ENCODE assay signal across 8 mouse cellular contexts in the genomic region with DNA sequence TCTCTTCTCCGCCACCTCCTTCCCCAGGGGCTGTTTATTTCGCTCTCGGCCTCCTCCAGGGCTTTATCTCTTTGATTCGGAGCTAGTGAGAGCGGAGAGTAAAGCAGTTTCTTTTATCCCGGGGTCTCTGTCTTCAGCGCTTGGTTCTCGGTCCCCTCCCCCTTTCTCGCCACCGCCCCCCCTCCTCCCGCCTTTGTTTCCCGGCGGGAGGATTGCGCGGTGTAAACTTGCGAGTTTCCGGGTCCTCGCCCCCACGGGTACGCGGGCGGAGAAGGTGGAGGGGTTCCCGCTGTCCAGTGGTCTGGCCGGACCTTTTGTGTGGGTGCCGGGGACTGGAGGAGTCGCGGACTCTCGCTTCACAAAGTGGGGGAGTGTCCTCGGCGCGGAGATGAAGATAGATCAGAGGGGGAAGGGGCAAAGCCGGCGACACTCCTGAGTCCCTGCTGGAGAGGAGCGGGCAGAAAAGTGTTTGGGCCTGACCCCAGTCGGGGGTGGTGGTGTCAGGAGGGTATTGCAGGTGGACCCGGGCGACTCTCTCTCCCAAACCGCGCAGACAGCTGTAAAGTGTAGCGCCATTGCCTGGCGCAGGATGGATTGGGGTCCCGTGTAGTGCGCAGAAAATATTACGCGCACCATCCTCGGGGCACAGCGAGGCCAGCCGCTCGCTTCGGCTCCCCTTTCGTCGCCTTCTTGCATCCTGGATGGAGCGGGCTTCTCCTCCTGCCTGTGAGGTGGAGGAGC. TPM values are rescaled to one million over a fixed set of nuclear protein-coding genes. Genes with fewer than 3 reads are reported as not detected.
DNase-seq lines count a peak whose midpoint lies in the region; ATAC-seq and TF ChIP-seq lines count a peak whose summit lies in the region.

No protein-coding gene starts in this region.

- H3K9ac ChIP-seq in hindbrain, embryonic 11.5 days (ENCODE audit: low read depth, low read length), result peak overlapping the region; percentile 94
- H3K9ac ChIP-seq in liver, embryonic 16.5 days (ENCODE audit: low read depth, low read length), result peak overlapping the region; percentile 49; the same call in 1 of the 2 replicates
- H3K9ac ChIP-seq in stomach, embryonic 14.5 days (replicated peaks; ENCODE audit: low read depth, low read length), result peak overlapping the region; percentile 69

- ATAC-seq in hindbrain, embryonic 11.5 days (ENCODE audit: low FRiP score), result no peak
- ATAC-seq in liver, embryonic 16.5 days (ENCODE audit: low read depth), result no peak
- ATAC-seq in stomach, embryonic 14.5 days (ENCODE audit: insufficient number of reproducible peaks, insufficient read depth, low FRiP score, low read depth), result no peak

- no peak for TF ChIP-seq POLR2A in testis, adult 2 months (IDR thresholded peaks at IDR 0.05; ENCODE audit: control insufficient read depth, low read depth, low read length)
- no peak for TF ChIP-seq POLR2A in cortical plate, adult 2 months (IDR thresholded peaks at IDR 0.05; ENCODE audit: extremely low read depth, insufficient read depth, low read length)

- H3K4me1 ChIP-seq in testis, adult 2 months (ENCODE audit: control insufficient read depth, insufficient read depth, low read length), result peaks cover 36% of the 10 kb centered on the region
- peaks cover 3% of the 10 kb centered on the region for H3K4me1 ChIP-seq in cortical plate, adult 2 months (ENCODE audit: control insufficient read depth, insufficient read depth, low read length)
- H3K4me1 ChIP-seq in hindbrain, embryonic 11.5 days (replicated peaks; ENCODE audit: control insufficient read depth, insufficient read depth, low read length), result peaks cover 26% of the 10 kb centered on the region
- H3K4me1 ChIP-seq in liver, embryonic 16.5 days (ENCODE audit: control insufficient read depth, low read depth, low read length), result peaks cover 2% of the 10 kb centered on the region; the same call in 1 of the 2 replicates
- peaks cover 23% of the 10 kb centered on the region for H3K4me1 ChIP-seq in stomach, embryonic 14.5 days (ENCODE audit: control insufficient read depth, insufficient read depth, low read length)

- H3K27me3 ChIP-seq in testis, adult 2 months (ENCODE audit: control insufficient read depth, insufficient read depth, low read length), result no peaks in the 10 kb centered on the region
- H3K27me3 ChIP-seq in hindbrain, embryonic 11.5 days (ENCODE audit: control insufficient read depth, insufficient read depth, low read length), result no peaks in the 10 kb centered on the region
- H3K27me3 ChIP-seq in liver, embryonic 16.5 days (ENCODE audit: control insufficient read depth, insufficient read depth, low read depth, low read length), result peaks cover 47% of the 10 kb centered on the region
- H3K27me3 ChIP-seq in stomach, embryonic 14.5 days (ENCODE audit: control insufficient read depth, insufficient read depth, low read length), result no peaks in the 10 kb centered on the region

- peak overlapping the region; percentile 55 for H3K4me2 ChIP-seq in hindbrain, embryonic 11.5 days (replicated peaks; ENCODE audit: low read depth, low read length)
- H3K4me2 ChIP-seq in liver, embryonic 16.5 days (ENCODE audit: low read depth, low read length), result peak overlapping the region; percentile 70
- peak overlapping the region; percentile 99 for H3K4me2 ChIP-seq in stomach, embryonic 14.5 days (replicated peaks; ENCODE audit: low read depth, low read length)

- no peaks in the 10 kb centered on the region for H3K36me3 ChIP-seq in testis, adult 2 months (ENCODE audit: control insufficient read depth, insufficient read depth, low read length)
- H3K36me3 ChIP-seq in hindbrain, embryonic 11.5 days (ENCODE audit: control insufficient read depth, insufficient read depth, low read length), result no peaks in the 10 kb centered on the region
- no peaks in the 10 kb centered on the region for H3K36me3 ChIP-seq in liver, embryonic 16.5 days (ENCODE audit: control insufficient read depth, insufficient read depth)
- no peaks in the 10 kb centered on the region for H3K36me3 ChIP-seq in stomach, embryonic 14.5 days (ENCODE audit: control insufficient read depth, insufficient read depth, low read length)

- intact Hi-C loops in left cerebral cortex, postnatal 25 days (cut with DNase I), result loop anchor here (2.0 kb wide), 1 partner anchor 119 kb away; no protein-coding TSS in a partner anchor

- WGBS in hindbrain, embryonic 11.5 days, result under 1% methylated on average over 52 of the region's 53 CpGs
- under 1% methylated on average over 53 of the region's 53 CpGs for WGBS in liver, embryonic 16.5 days (ENCODE audit: insufficient replicate concordance)
- under 1% methylated on average over 53 of the region's 53 CpGs for WGBS in stomach, embryonic 14.5 days

- H3K27ac ChIP-seq in testis, adult 2 months (ENCODE audit: control insufficient read depth, insufficient read depth, low read depth, low read length), result peak overlapping the region; percentile 54
- 0 out of 2 replicates have a peak overlapping the region, but pooled peaks have one; percentile 38 for H3K27ac ChIP-seq in cortical plate, adult 2 months (ENCODE audit: insufficient read depth, low read length)
- H3K27ac ChIP-seq in hindbrain, embryonic 11.5 days (ENCODE audit: low read depth, low read length), result peak overlapping the region; percentile 87
- no peak overlapping the region for H3K27ac ChIP-seq in liver, embryonic 16.5 days (ENCODE audit: low read length)
- H3K27ac ChIP-seq in stomach, embryonic 14.5 days (ENCODE audit: low read length), result peak overlapping the region; percentile 52

- H3K4me3 ChIP-seq in testis, adult 2 months (ENCODE audit: control insufficient read depth, low read depth, low read length), result peak overlapping the region; percentile 86
- peak overlapping the region; percentile 81 for H3K4me3 ChIP-seq in cortical plate, adult 2 months (ENCODE audit: insufficient read depth, low read length)
- peak overlapping the region; percentile 74 for H3K4me3 ChIP-seq in hindbrain, embryonic 11.5 days (ENCODE audit: low read depth, low read length)
- peak overlapping the region; percentile 58 for H3K4me3 ChIP-seq in liver, embryonic 16.5 days (ENCODE audit: low read depth, low read length)
- H3K4me3 ChIP-seq in stomach, embryonic 14.5 days (ENCODE audit: low read depth, low read length), result peak overlapping the region; percentile 76

- H3K9me3 ChIP-seq in hindbrain, embryonic 11.5 days (ENCODE audit: control insufficient read depth, low read length), result no peaks in the 10 kb centered on the region
- no peaks in the 10 kb centered on the region for H3K9me3 ChIP-seq in liver, embryonic 16.5 days (replicated peaks; ENCODE audit: control insufficient read depth, low read length)
- H3K9me3 ChIP-seq in stomach, embryonic 14.5 days (ENCODE audit: control insufficient read depth, low read depth, low read length), result no peaks in the 10 kb centered on the region

- DNase-seq in testis, postnatal 14 days (ENCODE audit: low spot score), result no peak
- peak; percentile 67 for DNase-seq in hindbrain, embryonic 11.5 days (ENCODE audit: low spot score)
- DNase-seq in layer of hippocampus, adult 9-10 months (ENCODE audit: low spot score), result no peak
- no peak for DNase-seq in left cerebral cortex, postnatal 25 days (ENCODE audit: low spot score in 2 of 2)

- no peak for TF ChIP-seq CTCF in testis, adult 2 months (IDR thresholded peaks at IDR 0.05; ENCODE audit: control insufficient read depth, insufficient read depth, insufficient replicate concordance, low read depth, low read length)
- no peak for TF ChIP-seq CTCF in cortical plate, adult 2 months (IDR thresholded peaks at IDR 0.05; ENCODE audit: extremely low read depth, insufficient read depth, low read length)

RNA-seq across cellular contexts. Expression of a gene that starts 0.8 kb away (rescaled TPM):
- 51.6 and 54.3 TPM in 2 replicates for polyA plus RNA-seq in testis, adult 2 months (2012; rRNA removed)
- polyA plus RNA-seq in cortical plate, adult 2 months (2012; rRNA removed), result 55.2 and 62.5 TPM in 2 replicates
- polyA plus RNA-seq in hindbrain, embryonic 11.5 days (2014; fragmentation: Nextera tagmentation; extraction: Ambion mirVana), result 204 and 221 TPM in 2 replicates
- 3.2 and 5.8 TPM in 2 replicates for polyA plus RNA-seq in liver, embryonic 16.5 days (2015; fragmentation: Nextera tagmentation; extraction: Ambion mirVana)
- 54.6 and 56.6 TPM in 2 replicates for polyA plus RNA-seq in stomach, embryonic 14.5 days (2014; fragmentation: Nextera tagmentation; extraction: Ambion mirVana)
- 10 to 100 TPM; 83.8 to 96.3 TPM for total RNA-seq in left cerebral cortex, postnatal 25 days (2021)
